Mouse (Mus musculus): Measurements from ENCODE around the gene Btg3. TPM values are rescaled to one million over a fixed set of nuclear protein-coding genes. Genes with fewer than 3 reads are reported as not detected.

Gene Btg3
- polyA plus RNA-seq, 1 experiment from 2014 or later: 42.7 TPM

DNA sequence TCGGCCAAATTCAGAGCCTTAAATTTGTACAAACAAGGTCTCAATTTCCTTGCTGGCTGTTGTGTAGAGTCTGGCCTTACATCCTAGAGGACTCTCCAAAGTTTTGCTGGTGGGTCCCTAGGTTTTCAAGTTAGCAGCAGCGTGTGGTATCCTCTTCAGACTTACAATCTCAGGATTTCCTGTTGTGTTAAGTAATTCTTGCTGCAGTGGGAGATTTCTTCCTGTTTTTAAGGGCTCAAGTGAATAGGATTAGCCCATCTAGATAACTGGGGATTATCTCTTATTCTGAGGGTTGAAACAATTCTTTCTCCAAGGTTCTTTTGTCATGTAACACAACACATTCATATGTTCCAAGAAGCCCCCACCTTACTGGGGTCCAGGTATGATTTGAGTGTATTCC, 14.4 kb upstream of the Btg3 start:
- Histone ChIP-seq H3K27ac (ENCODE audit: low read depth, low read length) (no peak overlapping the region), H3K4me2 (no peak overlapping the region), H3K9me3 (ENCODE audit: control insufficient read depth, low read length) (no peaks in the 10 kb centered on the region), H3K36me3 (ENCODE audit: control insufficient read depth, insufficient read depth, low read length) (no peaks in the 10 kb centered on the region), H3K27me3 (replicated peaks; ENCODE audit: control insufficient read depth, insufficient read depth, low read length) (no peaks in the 10 kb centered on the region), H3K4me3 (ENCODE audit: low read depth, low read length) (no peak overlapping the region), H3K4me1 (replicated peaks; ENCODE audit: control insufficient read depth, insufficient read depth, low read length) (no peaks in the 10 kb centered on the region), H3K9ac (ENCODE audit: low read depth, low read length) (no peak overlapping the region)
- DNase-seq (ENCODE audit: low spot score) (no peak), ATAC-seq (replicated peaks; ENCODE audit: low FRiP score) (no peak)
- WGBS: 38% methylated on average over 2 of the region's 2 CpGs

DNA sequence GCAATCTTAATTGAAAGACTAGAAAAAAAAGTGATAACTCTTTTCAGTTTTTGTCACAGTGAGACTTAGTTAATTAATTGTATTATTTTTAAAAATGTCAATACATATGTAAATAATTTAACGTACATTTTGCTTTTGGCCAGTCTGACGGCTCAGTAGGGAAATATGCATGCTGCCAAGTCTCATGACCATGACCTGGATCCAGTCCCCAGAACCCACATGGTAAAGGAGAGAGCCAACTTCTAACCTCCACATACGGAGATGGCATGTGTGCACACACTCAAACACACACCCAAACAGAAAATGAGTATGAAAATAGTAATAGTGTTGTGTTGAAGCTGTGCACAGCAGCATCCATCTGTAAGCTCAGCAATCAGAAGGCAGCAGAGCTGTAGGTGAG, 13.0 kb upstream of the Btg3 start:
- 76% methylated on average over 3 of the region's 3 CpGs for WGBS
- ATAC-seq (replicated peaks; ENCODE audit: low FRiP score): no peak
- Histone ChIP-seq H3K36me3 (ENCODE audit: control insufficient read depth, insufficient read depth, low read length) (no peaks in the 10 kb centered on the region), H3K9ac (ENCODE audit: low read depth, low read length) (no peak overlapping the region), H3K4me3 (ENCODE audit: low read depth, low read length) (no peak overlapping the region), H3K4me2 (no peak overlapping the region), H3K9me3 (ENCODE audit: control insufficient read depth, low read length) (no peaks in the 10 kb centered on the region), H3K27ac (ENCODE audit: low read depth, low read length) (no peak overlapping the region), H3K4me1 (replicated peaks; ENCODE audit: control insufficient read depth, insufficient read depth, low read length) (no peaks in the 10 kb centered on the region), H3K27me3 (replicated peaks; ENCODE audit: control insufficient read depth, insufficient read depth, low read length) (no peaks in the 10 kb centered on the region)
- DNase-seq (ENCODE audit: low spot score): no peak

DNA sequence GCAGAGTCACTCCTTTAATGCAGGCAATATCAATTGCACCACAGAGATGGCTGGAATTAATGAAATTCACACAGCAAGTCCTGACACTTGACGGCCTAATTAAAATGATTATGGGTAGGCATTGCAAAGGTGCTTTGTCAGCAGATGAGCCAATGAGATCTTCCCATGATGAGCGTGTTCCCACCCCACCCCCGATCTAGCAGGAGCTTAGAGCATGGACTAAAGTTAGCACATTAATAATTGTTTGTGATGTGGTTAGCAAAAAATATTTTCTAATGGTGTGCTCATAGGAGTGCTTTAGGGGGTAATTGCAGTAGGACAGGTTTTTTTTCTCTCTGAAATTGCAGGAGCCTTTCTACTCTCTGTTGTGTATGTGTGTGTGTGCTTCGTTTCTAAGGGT, 12.1 kb upstream of the Btg3 start:
- no peak for ATAC-seq (replicated peaks; ENCODE audit: low FRiP score)
- Histone ChIP-seq H3K4me2 (no peak overlapping the region), H3K9ac (ENCODE audit: low read depth, low read length) (no peak overlapping the region), H3K27me3 (replicated peaks; ENCODE audit: control insufficient read depth, insufficient read depth, low read length) (no peaks in the 10 kb centered on the region), H3K9me3 (ENCODE audit: control insufficient read depth, low read length) (no peaks in the 10 kb centered on the region), H3K27ac (ENCODE audit: low read depth, low read length) (no peak overlapping the region), H3K4me1 (replicated peaks; ENCODE audit: control insufficient read depth, insufficient read depth, low read length) (no peaks in the 10 kb centered on the region), H3K4me3 (ENCODE audit: low read depth, low read length) (no peak overlapping the region), H3K36me3 (ENCODE audit: control insufficient read depth, insufficient read depth, low read length) (no peaks in the 10 kb centered on the region)
- WGBS: 82% methylated on average over 4 of the region's 4 CpGs
- DNase-seq (ENCODE audit: low spot score): no peak

DNA sequence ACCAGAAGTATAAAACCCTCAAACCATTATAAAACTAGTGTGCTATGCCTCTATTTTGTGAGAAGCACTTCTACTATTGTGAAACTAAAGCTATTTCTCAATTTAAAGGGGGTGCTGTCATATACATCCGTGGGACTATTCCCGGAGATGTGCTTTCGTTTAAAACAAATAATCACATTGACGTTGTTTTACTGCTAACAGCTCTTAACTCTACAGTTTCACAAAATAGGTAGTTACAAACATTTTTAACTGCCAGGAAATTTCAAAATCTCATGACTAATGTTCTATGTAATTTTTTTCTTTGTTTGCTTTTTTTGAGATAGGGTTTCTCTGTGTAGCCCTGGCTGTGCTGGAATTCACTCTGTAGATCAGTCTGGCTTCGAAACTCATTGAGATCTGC, 1.5 kb upstream of the Btg3 start:
- DNase-seq (ENCODE audit: low spot score): no peak
- H3K4me3 ChIP-seq (ENCODE audit: low read depth, low read length): no peak overlapping the region
- no peak overlapping the region for H3K4me2 ChIP-seq
- H3K27ac ChIP-seq (ENCODE audit: low read depth, low read length): no peak overlapping the region
- no peaks in the 10 kb centered on the region for H3K36me3 ChIP-seq (ENCODE audit: control insufficient read depth, insufficient read depth, low read length)
- H3K27me3 ChIP-seq (replicated peaks; ENCODE audit: control insufficient read depth, insufficient read depth, low read length): no peaks in the 10 kb centered on the region
- H3K9me3 ChIP-seq (ENCODE audit: control insufficient read depth, low read length): no peaks in the 10 kb centered on the region
- no peak overlapping the region for H3K9ac ChIP-seq (ENCODE audit: low read depth, low read length)
- no peak for ATAC-seq (replicated peaks; ENCODE audit: low FRiP score)
- 87% methylated on average over 5 of the region's 5 CpGs for WGBS
- no peaks in the 10 kb centered on the region; the same call in 1 of the 2 replicates for H3K4me1 ChIP-seq (replicated peaks; ENCODE audit: control insufficient read depth, insufficient read depth, low read length)

DNA sequence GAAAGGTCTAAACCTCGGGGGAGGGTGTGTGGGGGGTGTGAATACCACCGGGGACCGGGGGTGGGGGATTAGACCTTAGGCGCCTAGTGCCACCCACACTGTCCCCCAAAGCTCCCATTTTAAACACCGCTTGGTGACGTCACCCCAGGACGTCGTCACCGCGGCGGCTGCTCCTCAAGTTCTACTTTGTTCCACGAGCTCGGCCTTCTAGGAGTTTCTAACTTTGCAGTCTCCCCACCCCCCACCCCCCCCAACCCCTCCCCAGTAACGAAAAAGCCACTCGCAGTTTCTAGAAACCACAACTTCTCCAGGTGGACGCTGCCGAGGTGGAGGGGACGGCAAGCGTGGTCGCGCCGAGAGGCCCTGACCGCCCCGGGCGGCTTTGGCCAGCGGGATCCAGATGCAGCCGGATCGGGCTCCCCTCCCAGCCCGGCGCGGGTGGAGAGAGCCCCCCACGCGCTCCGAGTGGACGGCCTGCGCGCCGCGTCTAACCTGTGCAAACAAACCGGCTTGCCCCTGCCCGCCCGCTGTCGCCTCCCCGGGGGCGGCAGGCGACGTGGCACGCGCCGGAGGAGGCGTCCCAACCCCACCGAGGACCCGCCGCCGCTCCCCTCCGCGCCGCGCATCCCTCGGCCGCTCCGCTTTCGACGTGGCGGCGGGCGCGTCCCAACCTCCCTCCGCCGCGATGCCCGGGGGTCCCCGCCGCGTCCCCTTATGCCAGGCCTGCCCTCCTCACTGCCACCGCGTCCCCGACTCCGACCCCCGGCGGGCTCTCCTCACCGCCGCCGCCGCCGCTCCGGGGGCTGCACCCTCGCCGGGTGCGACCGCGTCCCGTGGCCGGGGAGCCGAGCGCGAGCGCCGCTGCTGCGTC, 936 bp downstream of the Btg3 start:
- under 1% methylated on average over 65 of the region's 100 CpGs for WGBS

DNA sequence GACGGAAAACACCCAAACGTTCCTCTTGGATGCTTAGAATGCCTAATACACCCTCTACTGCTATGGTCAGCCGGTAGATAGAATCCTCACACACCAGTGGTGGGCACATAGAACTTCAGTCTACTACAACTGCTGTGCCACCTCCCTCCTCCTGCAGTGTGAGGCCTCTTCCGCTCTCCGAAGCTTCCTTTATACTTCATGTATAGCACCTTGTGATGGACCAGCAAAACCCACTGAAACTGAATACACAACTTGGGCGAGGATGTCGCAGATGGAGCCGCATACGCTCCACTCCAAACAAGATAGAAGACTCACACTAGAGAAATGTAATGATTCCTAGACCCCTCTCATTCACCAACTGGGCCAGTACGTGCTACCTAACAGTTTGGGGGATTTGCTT, 1.8 kb downstream of the Btg3 start:
- Histone ChIP-seq H3K4me1 (replicated peaks; ENCODE audit: control insufficient read depth, insufficient read depth, low read length) (no peaks in the 10 kb centered on the region; the same call in none of the 2 replicates), H3K4me2 (peak overlapping the region; percentile 74), H3K27ac (ENCODE audit: low read depth, low read length) (no peak overlapping the region; the same call in 1 of the 2 replicates), H3K36me3 (ENCODE audit: control insufficient read depth, insufficient read depth, low read length) (peaks cover 11% of the 10 kb centered on the region; the same call in 1 of the 2 replicates), H3K9me3 (ENCODE audit: control insufficient read depth, low read length) (no peaks in the 10 kb centered on the region), H3K9ac (ENCODE audit: low read depth, low read length) (peak overlapping the region; percentile 97), H3K27me3 (replicated peaks; ENCODE audit: control insufficient read depth, insufficient read depth, low read length) (no peaks in the 10 kb centered on the region), H3K4me3 (ENCODE audit: low read depth, low read length) (peak overlapping the region; percentile 92)
- DNase-seq (ENCODE audit: low spot score) (no peak), ATAC-seq (replicated peaks; ENCODE audit: low FRiP score) (no peak)
- WGBS: 58% methylated on average over 10 of the region's 10 CpGs

More for the DNA sequence above, 936 bp downstream of the Btg3 start:
- Histone ChIP-seq H3K4me3 (ENCODE audit: low read depth, low read length) (peak overlapping the region; percentile 92), H3K27me3 (replicated peaks; ENCODE audit: control insufficient read depth, insufficient read depth, low read length) (no peaks in the 10 kb centered on the region), H3K4me1 (replicated peaks; ENCODE audit: control insufficient read depth, insufficient read depth, low read length) (no peaks in the 10 kb centered on the region; the same call in none of the 2 replicates), H3K4me2 (peak overlapping the region; percentile 74), H3K36me3 (ENCODE audit: control insufficient read depth, insufficient read depth, low read length) (peaks cover 11% of the 10 kb centered on the region; the same call in 1 of the 2 replicates), H3K9me3 (ENCODE audit: control insufficient read depth, low read length) (no peaks in the 10 kb centered on the region), H3K9ac (ENCODE audit: low read depth, low read length) (peak overlapping the region; percentile 97), H3K27ac (ENCODE audit: low read depth, low read length) (peak overlapping the region; percentile 81)
- ATAC-seq (replicated peaks; ENCODE audit: low FRiP score): peak; percentile 50
- peak; percentile 72 for DNase-seq (ENCODE audit: low spot score)

DNA sequence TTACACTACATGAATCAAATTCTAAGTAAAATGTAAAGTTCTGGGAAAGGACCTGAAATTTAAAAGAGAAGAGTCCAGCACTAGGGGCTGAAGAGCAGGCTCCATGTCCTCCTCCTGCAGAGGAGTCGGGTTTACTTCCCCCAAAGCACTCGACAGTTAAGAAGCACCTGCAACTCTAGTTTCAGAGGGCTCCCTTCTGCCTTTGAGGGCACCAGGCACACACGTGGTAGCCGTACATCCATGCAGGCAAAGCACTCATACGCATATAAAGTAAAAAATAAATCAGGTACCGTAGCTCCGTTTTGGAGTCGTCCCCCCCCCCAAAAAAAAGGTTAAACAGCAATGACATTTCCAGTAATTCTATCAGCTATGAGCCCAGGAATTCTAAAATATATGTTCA, 3.2 kb downstream of the Btg3 start:
- no peak for DNase-seq (ENCODE audit: low spot score)
- WGBS: 80% methylated on average over 8 of the region's 8 CpGs
- Histone ChIP-seq H3K27me3 (replicated peaks; ENCODE audit: control insufficient read depth, insufficient read depth, low read length) (no peaks in the 10 kb centered on the region), H3K9me3 (ENCODE audit: control insufficient read depth, low read length) (no peaks in the 10 kb centered on the region), H3K9ac (ENCODE audit: low read depth, low read length) (no peak overlapping the region), H3K4me2 (no peak overlapping the region), H3K36me3 (ENCODE audit: control insufficient read depth, insufficient read depth, low read length) (peaks cover 13% of the 10 kb centered on the region; the same call in 1 of the 2 replicates), H3K27ac (ENCODE audit: low read depth, low read length) (no peak overlapping the region), H3K4me3 (ENCODE audit: low read depth, low read length) (no peak overlapping the region), H3K4me1 (replicated peaks; ENCODE audit: control insufficient read depth, insufficient read depth, low read length) (no peaks in the 10 kb centered on the region; the same call in none of the 2 replicates)
- ATAC-seq (replicated peaks; ENCODE audit: low FRiP score): no peak

DNA sequence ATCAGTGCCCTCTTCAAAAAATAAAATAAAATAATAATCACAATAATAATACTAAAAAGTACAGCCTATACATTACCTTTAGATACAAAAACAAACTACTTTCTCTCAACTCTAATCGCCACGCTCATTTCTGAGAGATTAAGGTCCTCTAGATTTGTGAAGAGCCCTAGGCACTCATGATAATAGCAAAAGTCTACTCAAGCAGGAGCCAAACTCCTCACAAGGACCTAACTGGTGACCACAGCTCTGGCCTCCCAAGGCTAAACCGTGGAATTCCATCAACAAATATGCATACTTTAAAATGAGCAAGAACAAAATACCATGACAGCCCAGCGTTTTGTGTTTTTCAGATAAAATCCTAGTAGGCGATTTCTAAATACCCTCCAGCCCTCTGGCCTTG, 4.2 kb downstream of the Btg3 start:
- no peak overlapping the region for H3K9ac ChIP-seq (ENCODE audit: low read depth, low read length)
- H3K27ac ChIP-seq (ENCODE audit: low read depth, low read length): no peak overlapping the region
- no peaks in the 10 kb centered on the region for H3K9me3 ChIP-seq (ENCODE audit: control insufficient read depth, low read length)
- H3K36me3 ChIP-seq (ENCODE audit: control insufficient read depth, insufficient read depth, low read length): peaks cover 16% of the 10 kb centered on the region; the same call in 1 of the 2 replicates
- DNase-seq (ENCODE audit: low spot score) (no peak), ATAC-seq (replicated peaks; ENCODE audit: low FRiP score) (no peak)
- no peaks in the 10 kb centered on the region for H3K27me3 ChIP-seq (replicated peaks; ENCODE audit: control insufficient read depth, insufficient read depth, low read length)
- no peaks in the 10 kb centered on the region; the same call in none of the 2 replicates for H3K4me1 ChIP-seq (replicated peaks; ENCODE audit: control insufficient read depth, insufficient read depth, low read length)
- no peak overlapping the region for H3K4me3 ChIP-seq (ENCODE audit: low read depth, low read length)
- 80% methylated on average over 5 of the region's 5 CpGs for WGBS
- H3K4me2 ChIP-seq: no peak overlapping the region
